Mouse (Mus musculus) left cerebral cortex, postnatal 14 days (tissue): ENCODE data around the gene Ulk4. TPM values are rescaled to one million over a fixed set of nuclear protein-coding genes. Genes with fewer than 3 reads are reported as not detected.
"Not testable (repeated sequence)": the region's sequence is repeated elsewhere in the genome, so short reads cannot be mapped to it uniquely, and the experiment has no call there.

Source experiments
- DNase-seq, 2 experiments: peaks; one replicate each; pipeline ENCODE4 v3.0.0; 2021 to 2022; ENCODE audit warnings: low spot score in 2 of 2, mixed read lengths in 1 of 2
- intact Hi-C: fragments of 180-260 bp; cut with DNase I; formaldehyde crosslinking; loops from one replicate; pipeline ENCODE4 v1.15.1; 2025
- total RNA-seq, 2 experiments: library from RNA; stranded (reverse); gene quantifications; 2 replicates each; pipeline ENCODE4 v1.2.3; 2021

Gene Ulk4
- total RNA-seq, 2 experiments from 2014 or later, result 8.8 to 8.9 TPM

DNA sequence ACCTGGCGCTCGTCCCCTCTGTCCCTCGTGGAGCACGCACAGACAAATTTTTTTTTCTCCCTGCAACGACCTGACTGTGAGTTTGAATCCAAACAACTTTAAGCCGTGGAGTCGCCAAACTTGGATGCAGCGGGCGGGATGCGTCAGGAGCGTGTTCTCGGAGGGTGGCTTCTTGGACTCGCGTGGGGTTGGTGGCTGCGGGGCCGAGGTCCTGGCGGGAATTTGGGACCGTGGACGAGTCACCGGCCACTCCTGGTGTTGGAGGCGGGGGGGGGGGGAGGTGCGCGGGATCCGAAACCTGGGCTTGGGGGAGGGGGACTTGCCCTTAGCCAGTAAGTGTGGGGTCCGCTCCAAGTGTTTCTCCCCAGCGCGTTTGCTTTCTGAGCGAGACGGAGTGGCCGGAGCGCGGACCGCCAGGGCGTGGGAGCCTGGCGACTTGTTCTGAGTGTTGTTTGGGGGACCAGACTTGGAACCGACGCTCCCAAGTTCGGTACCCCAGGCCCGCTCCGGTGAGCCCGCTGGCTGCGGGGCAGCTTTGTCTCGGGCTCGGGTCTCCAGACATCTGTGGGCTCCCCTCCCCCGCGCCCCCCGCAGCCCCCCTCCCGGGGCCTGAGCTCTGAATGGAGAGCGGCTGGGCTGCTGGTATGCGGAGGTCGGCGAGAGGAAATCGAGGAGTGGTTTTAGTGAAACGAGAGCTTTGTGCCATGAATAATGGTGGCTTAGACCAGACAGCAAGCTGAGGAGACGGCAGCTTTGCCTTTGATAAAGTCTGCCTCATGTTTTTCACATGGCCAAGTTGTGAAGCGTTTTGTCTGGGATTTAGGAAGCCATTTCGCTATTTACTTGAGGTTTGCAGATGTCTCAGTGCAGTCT is 342.9 kb downstream of the Ulk4 start:
- peak; percentile 38 to 58 for DNase-seq
- intact Hi-C loops, result loop anchor here (1.0 to 10.0 kb wide), 4 partner anchors 62 to 332 kb away; no protein-coding TSS in a partner anchor

DNA sequence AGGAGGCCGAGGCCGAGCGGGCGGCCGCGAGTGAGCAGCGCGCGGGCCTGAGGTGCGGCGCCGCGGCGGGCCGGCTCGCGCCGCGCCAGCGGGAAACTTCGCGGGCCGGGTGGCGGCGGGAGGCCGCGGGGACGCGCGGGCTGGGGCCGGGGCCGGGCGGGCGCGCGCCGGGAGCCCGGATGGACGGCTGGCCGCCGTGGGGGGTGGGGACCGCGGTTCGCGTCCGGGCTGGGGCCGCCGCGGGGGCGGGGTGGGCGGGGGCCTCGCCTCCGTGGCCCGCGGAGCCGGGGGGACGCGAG is 343.5 kb downstream of the Ulk4 start:
- DNase-seq, result no peak
- intact Hi-C loops, result loop anchor here (5.0 to 10.0 kb wide), 3 partner anchors 61 to 159 kb away; no protein-coding TSS in a partner anchor

DNA sequence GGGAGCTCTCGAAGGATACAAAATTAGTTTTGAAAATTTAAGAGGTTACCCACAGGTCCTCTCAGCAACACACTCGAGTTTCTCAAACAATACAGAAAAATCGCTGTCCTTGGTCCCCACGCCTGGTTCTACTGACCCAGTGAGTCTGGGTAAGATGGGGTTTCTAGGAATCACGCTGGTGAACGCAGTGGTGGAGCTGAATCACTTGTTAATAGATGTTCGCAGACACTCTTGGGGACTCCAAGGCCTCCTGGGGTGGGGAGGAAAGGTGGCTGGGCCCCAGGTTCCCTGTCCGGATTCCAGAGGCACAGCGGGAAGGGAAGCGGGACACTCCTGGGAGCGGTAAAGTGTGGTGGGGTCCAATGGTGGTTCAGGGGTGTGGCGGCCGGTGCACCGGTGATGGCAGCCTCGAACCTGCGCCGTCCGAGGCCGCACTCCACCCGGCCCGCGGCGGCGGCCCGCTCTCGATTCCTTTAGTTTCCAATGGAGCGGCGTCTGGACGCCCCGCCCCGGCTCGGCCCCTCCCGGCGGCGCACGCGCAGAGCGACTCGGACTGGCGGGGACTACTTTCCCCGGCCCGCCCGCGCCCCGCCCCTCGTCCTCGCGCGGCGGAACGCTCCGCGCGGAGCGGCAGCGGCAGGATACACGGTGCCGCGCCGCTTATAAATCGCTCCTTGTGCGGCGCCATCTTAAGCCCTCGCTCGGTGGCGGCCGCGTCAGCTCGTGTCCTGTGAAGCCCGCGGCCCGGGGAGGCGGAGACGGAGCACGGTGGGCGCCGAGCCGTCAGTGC is 344.0 kb downstream of the Ulk4 start:
- intact Hi-C loops, result loop anchor here (5.0 to 10.0 kb wide), 3 partner anchors 61 to 158 kb away; no protein-coding TSS in a partner anchor
- peak; percentile 95 to 96 for DNase-seq

DNA sequence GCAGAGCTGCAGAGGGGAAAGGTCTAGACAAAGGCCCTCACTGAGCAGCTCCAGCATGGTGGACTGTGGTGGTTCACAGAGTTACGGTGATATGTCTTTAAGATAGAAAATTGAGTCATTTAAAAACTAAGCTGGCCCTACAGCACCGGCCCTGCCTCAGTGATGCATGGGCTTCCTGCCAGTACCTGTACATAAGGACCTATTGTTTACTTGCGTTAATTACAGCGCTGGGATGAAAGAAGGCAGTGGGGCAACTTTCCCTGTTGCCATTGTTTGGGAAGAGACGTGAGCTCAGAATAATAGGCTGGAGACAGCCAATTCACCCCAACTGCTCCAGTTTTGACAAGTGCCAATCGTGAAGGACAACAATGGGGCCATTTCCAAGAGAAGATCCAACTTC is 344.6 kb downstream of the Ulk4 start:
- intact Hi-C loops, result loop anchor here (5.0 to 10.0 kb wide), 3 partner anchors 60 to 158 kb away; no protein-coding TSS in a partner anchor
- DNase-seq, result no peak

DNA sequence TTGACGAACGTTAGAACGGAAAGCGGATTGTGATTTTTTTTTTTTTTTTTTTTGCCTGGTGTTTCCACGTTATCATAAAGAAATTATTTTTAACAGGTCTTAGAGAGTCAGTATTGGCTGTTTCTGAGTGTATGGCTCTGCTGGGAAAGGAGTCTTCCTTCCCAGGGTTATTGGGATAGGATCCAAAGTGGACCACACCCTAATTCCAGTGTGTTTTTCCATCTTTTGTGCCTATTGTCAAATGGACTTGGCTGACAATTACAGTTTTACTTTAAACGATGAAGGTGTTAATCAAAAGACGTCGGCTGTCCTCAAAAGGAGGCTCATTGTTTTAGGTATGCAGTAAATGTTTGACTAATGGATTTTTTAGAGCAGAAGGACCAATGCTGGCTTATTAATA is 346.2 kb downstream of the Ulk4 start:
- intact Hi-C loops, result loop anchor here (5.0 to 10.0 kb wide), 3 partner anchors 59 to 156 kb away; no protein-coding TSS in a partner anchor

DNA sequence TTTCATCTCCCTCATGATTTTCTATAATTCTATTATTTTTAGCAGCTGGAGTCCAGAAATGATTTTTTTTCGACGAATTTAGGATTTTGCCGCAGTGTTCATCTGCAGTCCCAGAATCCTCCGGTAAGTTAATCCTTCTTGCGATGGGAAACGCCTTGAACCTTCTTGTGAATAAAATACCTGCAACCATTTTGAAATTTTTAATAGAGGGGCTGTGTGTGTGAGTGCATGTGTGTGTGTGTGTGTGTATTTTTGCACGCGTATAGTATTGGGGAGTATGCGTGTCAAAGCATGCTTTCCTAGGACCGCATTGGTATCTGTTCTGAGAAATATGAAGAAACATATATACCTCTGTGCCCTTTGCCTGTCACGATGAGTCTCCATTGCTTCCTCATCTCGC is 347.0 kb downstream of the Ulk4 start:
- intact Hi-C loops, result loop anchor here (5.0 to 10.0 kb wide), 3 partner anchors 58 to 155 kb away; no protein-coding TSS in a partner anchor

More for the DNA sequence above, 346.2 kb downstream of the Ulk4 start:
- no peak for DNase-seq

DNA sequence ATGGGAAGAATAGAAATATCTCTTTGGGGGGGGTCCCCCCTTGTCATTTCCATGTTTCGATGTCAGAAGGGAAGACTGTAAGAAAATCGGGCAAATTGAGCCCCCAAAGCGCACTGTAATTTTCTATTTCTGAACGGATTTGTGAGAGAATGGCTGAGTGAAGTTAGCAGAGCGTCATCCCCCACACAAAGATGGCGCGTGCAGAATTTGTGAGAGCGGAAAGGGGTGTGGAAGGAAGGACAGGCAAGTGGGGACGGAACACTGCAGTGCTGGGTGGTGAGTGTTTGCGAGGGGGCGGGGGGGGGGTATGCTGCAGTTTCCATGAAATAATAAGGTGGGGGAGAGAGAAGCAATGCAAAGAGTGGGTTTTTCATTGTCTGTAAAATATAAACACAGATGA is 347.9 kb downstream of the Ulk4 start, which contains the start of gene Ctnnb1:
Ctnnb1 (plus strand) TSS at position 136 of the 400 bp plus-strand sequence.
- DNase-seq, result no peak
- intact Hi-C loops, result loop anchor here (5.0 kb wide), 1 partner anchor 47 kb away; no protein-coding TSS in a partner anchor

More for the DNA sequence above, 347.0 kb downstream of the Ulk4 start:
- no peak for DNase-seq

DNA sequence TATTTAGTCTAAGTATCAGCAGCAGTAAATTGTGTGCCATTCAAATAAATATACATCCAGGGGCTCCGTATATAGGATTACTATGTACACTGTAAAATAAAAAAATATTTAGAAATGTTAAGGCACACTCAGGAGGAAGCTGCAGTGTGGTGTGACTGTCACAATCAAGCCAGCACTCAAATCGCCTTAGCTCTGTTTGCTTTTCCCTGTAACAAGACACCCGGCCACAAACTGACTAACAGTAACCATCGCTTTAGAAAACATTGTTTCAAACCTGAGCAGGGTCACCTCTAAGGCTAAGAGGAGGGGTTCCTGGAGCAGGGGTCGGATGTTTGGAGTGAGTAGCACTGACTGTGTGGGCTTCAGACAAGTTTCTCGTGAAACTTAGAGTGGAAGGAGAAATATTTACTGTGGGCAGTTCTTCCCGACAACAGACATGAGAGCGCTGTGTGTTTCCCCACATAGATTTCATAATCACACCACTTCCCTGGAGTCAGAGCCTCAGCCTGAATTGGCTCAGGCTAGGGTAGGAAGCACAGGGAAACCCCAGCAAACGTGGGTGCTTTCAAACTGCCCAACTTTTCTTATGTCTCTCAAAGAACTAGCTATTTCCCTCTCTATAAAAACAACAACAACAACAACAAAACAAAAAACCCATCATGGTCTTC is 349.9 kb downstream of the Ulk4 start:
- DNase-seq, result no peak
- intact Hi-C loops, result loop anchor here (5.0 kb wide), 1 partner anchor 45 kb away; no protein-coding TSS in a partner anchor

DNA sequence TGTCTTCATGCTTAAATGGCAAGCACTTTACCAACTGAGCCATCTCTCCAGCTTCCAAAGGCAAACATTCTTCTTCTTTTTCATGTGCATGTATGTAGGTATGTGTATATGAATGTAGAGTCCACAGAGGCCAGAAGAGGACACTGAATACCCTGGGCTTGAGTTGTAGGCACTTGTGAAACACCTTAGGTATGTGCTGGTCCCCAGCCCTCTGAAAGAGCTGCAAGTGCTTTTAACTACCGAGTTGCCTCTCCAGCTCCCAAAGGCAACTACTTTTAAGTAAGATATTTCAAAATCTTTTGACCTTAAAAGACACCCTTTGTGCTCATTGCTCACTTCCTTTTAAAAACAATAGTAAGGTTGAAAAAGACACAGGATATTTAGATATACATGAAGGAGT is 350.9 kb downstream of the Ulk4 start:
- no peak for DNase-seq
- intact Hi-C loops, result loop anchor here (5.0 kb wide), 1 partner anchor 44 kb away; no protein-coding TSS in a partner anchor

DNA sequence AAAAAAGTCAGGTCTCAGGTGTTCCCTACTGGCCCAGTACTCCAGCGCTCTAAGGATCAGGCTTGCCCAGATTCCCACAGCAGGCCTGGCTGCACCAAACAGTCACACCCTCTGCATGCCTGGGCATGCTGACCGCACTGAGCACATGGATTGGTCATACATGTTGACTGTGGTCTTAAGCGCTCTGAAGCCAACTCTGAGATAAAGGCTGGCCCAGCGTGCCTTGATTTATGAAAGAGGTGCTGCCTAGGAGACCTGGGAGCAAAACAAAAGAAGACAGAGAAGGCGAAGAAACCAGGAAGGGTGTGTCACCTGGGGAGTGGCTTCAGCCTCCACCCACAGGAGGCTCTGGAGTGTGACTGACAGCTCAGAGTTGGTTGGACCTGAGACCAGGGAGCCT is 357.9 kb downstream of the Ulk4 start:
- intact Hi-C loops, result no loop called here
- no peak for DNase-seq

DNA sequence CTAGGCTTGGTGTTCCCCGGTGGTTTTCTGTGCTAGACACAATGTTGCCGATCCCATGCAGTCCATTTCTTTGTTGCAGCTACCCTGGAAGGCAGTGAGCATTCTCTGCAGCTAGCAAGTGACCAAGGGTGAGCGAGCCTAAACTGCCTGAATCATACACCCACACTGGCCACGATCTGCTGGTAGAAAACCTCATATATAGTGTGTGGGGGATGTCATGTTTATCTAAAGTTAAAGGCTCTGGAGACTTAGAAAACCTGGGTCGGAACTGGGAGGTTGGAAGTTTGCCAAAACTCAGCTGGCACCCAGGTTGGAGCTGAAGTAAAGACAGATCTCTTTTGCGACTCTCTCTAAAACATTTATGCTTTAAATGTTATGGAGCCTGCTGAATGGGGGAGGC is 358.4 kb downstream of the Ulk4 start:
- intact Hi-C loops, result no loop called here
- DNase-seq, result peak; percentile 43 to 73

DNA sequence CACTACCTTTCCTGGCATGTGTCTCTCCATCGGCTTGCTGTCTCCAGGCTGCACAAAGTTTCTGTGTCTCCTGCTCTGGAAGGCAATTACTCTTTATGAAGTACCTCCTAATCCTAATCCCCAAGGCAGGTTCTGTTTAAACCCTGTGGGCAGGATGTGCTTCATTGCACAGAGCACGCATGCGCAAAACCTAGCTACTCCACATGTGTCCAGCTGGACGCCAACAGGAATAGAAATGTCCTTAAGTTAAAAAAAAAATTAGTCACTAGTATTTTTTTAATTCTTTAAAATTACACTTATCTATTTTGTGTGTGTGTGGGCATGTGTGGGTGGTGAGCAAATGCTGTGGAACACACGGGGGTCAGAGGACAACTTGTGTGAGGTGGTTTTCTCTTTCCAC is 358.8 kb downstream of the Ulk4 start:
- intact Hi-C loops, result no loop called here
- DNase-seq, result no peak

DNA sequence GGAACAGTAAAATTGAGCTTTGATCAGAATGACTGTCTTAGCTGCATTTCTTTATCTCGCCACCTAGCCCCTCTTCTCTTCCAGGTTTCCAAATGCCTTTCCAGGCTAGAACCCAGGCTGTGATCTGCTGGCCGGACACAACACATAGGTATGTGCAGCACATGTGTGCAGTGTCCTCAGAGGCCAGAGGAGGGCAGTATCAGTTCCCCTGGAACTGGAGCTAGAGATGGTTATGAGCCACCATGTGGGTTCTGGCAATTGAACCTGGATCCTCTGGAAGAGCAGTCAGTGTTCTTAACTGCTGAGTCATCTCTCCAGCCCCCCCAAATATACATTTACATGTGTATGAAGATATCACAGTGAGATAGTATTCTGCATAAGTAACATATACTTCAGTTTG is 359.4 kb downstream of the Ulk4 start:
- DNase-seq, intact Hi-C loops: not testable (repeated sequence)

DNA sequence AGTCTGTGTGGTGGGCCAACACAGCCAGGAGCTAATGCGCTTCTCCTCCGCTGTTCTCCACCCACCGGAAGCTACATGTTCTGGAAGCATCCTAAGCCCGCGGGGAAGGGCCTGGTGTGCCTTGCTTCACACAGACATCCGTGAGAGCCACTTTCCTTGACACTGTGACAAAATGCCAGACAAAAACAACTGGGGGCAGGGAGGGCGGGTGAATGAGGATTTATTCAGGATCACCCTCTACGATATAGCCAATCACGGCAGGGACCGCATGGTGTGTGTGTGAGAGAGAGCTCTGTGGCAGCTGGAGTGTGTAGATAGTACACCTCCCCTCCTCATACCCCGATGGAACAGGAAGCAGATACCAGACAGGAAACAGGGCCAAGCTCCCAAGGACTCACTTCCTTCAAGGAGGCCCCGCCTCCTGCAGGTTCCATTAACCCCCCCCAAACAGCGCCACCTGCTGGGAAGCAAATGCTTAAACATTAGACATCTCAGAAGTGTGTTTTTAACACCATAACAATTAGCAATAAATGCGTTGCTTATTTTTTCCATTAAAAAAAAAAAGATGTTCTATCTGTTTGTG is 362.0 kb downstream of the Ulk4 start:
- DNase-seq, result no peak
- intact Hi-C loops, result no loop called here

DNA sequence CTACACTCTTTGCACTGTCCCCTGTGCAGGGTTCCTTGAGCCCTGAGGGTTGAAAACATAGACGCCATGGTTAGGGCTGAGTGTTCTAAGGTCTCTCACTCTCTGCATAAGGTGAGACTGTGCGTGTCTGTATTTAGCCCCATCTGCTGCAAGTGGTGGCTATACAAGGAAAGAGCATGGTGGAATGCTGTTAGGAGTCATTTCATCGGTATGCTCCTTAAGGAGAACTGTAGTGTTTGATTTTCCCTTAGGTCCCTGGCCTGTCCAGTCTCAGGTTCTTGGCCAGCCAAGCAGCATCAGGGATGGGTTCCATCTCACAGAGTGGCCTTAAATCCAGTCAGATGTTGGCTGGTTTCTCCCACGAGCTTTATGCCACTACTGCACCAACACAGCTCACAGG is 362.6 kb downstream of the Ulk4 start:
- DNase-seq, result no peak
- intact Hi-C loops, result no loop called here

DNA sequence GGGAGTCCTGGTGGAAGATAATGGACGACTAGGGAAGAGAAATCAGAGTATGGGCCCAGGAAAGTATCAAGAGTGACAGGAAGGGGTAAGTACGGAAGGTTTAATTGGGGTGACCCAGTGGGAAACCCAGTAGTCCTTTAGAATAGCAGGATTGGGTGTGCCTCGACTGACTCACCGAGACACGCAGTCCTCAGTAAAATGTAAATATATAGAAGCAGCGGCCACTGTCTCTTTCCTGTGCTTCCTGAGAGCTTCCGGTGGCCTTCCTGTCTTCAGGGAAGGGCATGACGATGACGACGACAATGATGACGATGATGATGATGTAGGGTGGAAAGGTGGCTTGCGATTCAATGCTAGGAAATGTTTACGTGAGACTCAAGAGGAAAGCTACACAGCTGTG is 363.8 kb downstream of the Ulk4 start:
- no peak for DNase-seq
- intact Hi-C loops, result no loop called here

DNA sequence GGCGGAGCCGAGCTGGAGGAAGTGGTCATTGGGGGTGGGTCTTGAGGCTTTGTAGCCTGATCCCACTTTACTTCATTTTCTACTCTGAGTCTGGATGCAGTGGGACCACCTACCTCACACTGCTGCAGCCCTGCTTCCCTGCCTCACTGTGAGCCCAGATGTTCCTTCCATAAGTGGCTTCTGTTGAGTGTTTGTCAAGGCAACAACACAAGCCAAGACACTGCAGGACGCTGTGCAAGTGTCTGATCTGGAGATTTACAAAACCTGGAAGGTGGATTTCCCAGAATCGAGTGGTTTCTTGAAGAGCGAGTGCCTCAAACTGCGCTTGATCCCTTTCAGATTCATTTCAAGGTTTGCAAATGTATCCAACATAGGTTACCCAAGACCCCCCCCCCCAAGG is 368.5 kb downstream of the Ulk4 start:
- intact Hi-C loops, result no loop called here
- DNase-seq, result no peak
